9 mouse cellular contexts compared by ENCODE assay signal in the genomic region with DNA sequence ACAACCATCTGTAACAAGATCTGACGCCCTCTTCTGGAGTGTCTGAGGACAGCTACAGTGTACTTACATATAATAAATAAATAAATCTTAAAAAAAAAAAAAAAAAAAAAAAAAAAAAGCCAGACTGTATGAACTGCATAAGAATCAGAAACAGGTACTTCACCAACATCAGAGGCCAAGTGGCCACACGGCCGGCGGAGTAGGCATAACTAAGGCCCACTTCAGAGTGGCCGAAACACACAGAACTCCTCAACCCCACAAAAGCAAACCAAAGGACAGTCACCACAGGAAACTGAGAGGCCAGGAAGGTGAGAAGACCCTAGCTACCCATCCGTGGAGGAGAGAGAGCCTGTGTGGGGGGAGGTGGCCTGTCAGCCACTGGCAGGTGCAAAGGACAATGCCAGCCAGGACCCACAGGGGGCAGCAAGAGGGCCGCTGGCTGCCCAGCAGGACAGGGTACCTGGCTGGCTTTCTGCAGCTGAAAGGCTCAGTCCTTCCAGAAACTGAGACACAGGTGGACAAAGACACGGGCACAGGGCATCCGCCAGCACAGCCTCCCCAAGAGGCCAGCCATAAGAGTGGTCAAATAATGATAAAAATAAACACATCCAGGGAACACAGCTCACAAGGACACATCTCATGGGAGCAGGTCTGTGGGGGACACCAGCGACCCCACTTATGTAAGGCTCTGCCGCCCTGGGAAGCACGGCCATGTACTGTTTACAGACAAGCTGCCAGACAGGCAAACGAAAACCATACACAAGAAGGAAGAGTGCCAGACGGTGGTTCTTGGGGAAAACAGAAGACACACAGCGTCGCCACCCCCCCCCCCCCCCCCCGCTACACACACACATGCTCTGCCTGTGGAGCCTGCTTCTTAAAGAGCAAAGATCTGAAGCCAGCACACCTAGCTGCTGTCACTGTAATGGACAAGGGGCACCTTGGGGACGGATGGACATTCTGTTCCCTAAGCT. TPM values are rescaled to one million over a fixed set of nuclear protein-coding genes. Genes with fewer than 3 reads are reported as not detected.
DNase-seq lines count a peak whose midpoint lies in the region; ATAC-seq and TF ChIP-seq lines count a peak whose summit lies in the region.
"Had no signal": no experiment of that assay in that cellular context is flagged by ENCODE, and none has a peak within 500 bp of the region (broad histone marks: within the 10 kb centered on the region; RNA-seq: fewer than 3 reads in every experiment).

No protein-coding gene starts in this region.

- no peak overlapping the region for H3K4me3 ChIP-seq in heart, adult 2 months
- H3K4me3 ChIP-seq in heart, postnatal 0 days (ENCODE audit: low read depth, low read length): no peak overlapping the region
- H3K4me3 ChIP-seq: heart, embryonic 15.5 days had no signal

- 62% methylated on average over 17 of the region's 18 CpGs for WGBS in heart, adult 2 months
- 54% methylated on average over 16 of the region's 18 CpGs for WGBS in heart, postnatal 0 days

- no peak for TF ChIP-seq POLR2A in heart, adult 2 months (IDR thresholded peaks at IDR 0.05; ENCODE audit: insufficient read depth, low read depth, low read length)

- no peak overlapping the region for H3K9ac ChIP-seq in heart, adult 2 months (ENCODE audit: low read depth, low read length)
- no peak overlapping the region for H3K9ac ChIP-seq in heart, postnatal 0 days (replicated peaks; ENCODE audit: low read depth, low read length)
- H3K9ac ChIP-seq: heart, embryonic 15.5 days had no signal

- H3K4me2 ChIP-seq in heart, postnatal 0 days (ENCODE audit: low read depth, low read length): no peak overlapping the region
- H3K4me2 ChIP-seq: heart, embryonic 15.5 days had no signal

- H3K79me2 ChIP-seq in heart, adult 2 months (replicated peaks; ENCODE audit: control insufficient read depth, insufficient read depth, low read length): no peaks in the 10 kb centered on the region

- peak; percentile 92 for TF ChIP-seq CTCF in heart, adult 2 months (IDR thresholded peaks at IDR 0.05)
- TF ChIP-seq CTCF in heart, postnatal 0 days (IDR thresholded peaks at IDR 0.05; ENCODE audit: low read depth): peak; percentile 58

- no peaks in the 10 kb centered on the region for H3K9me3 ChIP-seq in heart, postnatal 0 days (replicated peaks; ENCODE audit: control insufficient read depth, low read length)
- H3K9me3 ChIP-seq: heart, embryonic 15.5 days had no signal

- no peak overlapping the region for H3K27ac ChIP-seq in heart, adult 2 months
- H3K27ac ChIP-seq in heart, postnatal 0 days (ENCODE audit: low read depth): no peak overlapping the region
- H3K27ac ChIP-seq: heart, embryonic 15.5 days had no signal

- peak; percentile 60 to 75 for DNase-seq in heart, adult 2 months
- no peak for DNase-seq in heart, postnatal 25 days (ENCODE audit: low spot score)
- DNase-seq in brain, adult 2 months (ENCODE audit: low read depth, low spot score): peak; percentile 74
- no peak for DNase-seq in heart, postnatal 0 days (ENCODE audit: low spot score)
- DNase-seq in kidney, postnatal 36 days: peak; percentile 80 to 91
- DNase-seq in retina, postnatal 1 day: peak; percentile 62
- DNase-seq in embryo, embryonic 9.5 days (ENCODE audit: extremely low spot score): no peak
- no peak for DNase-seq in frontal cortex, postnatal 10 days (ENCODE audit: low spot score in 2 of 2)

- TF ChIP-seq EP300 in heart, adult 2 months (IDR thresholded peaks at IDR 0.05; ENCODE audit: insufficient read depth, low read depth, low read length): no peak
- TF ChIP-seq EP300 in heart, postnatal 0 days (IDR thresholded peaks at IDR 0.05; ENCODE audit: low read depth): no peak

- H3K27me3 ChIP-seq in heart, adult 2 months (ENCODE audit: control insufficient read depth, insufficient read depth, low read length): no peaks in the 10 kb centered on the region
- H3K27me3 ChIP-seq in heart, postnatal 0 days (ENCODE audit: control insufficient read depth, insufficient read depth, low read length): no peaks in the 10 kb centered on the region
- H3K27me3 ChIP-seq: heart, embryonic 15.5 days had no signal

- peaks cover 8% of the 10 kb centered on the region for H3K4me1 ChIP-seq in heart, adult 2 months (ENCODE audit: control insufficient read depth, insufficient read depth, low read length)
- peaks cover 40% of the 10 kb centered on the region for H3K4me1 ChIP-seq in heart, postnatal 0 days (ENCODE audit: control insufficient read depth, insufficient read depth)

- intact Hi-C loops in heart, adult 2 months (cut with DNase I): no loop called here
- intact Hi-C loops in heart, postnatal 25 days (cut with DNase I): no loop called here

- H3K36me3 ChIP-seq in heart, adult 2 months (ENCODE audit: control insufficient read depth, insufficient read depth, low read length): no peaks in the 10 kb centered on the region
- no peaks in the 10 kb centered on the region for H3K36me3 ChIP-seq in heart, postnatal 0 days (replicated peaks; ENCODE audit: control insufficient read depth, insufficient read depth, low read length)
- H3K36me3 ChIP-seq: heart, embryonic 15.5 days had no signal

- ATAC-seq in heart, postnatal 0 days (ENCODE audit: insufficient read depth, low read depth): no peak

RNA-seq across cellular contexts. Expression of a gene that starts 44.1 kb away (rescaled TPM):
- 10 to 100 TPM; 39.2 to 43.9 TPM for total RNA-seq in heart, adult 2 months (2021)
- 27.1 and 29.3 TPM in 2 replicates for polyA plus RNA-seq in heart, adult 2 months (2012; rRNA removed)
- 10 to 100 TPM; 36.4 to 40.9 TPM for total RNA-seq in heart, postnatal 25 days (2021)
- total RNA-seq in heart, postnatal 0 days (2014; rRNA removed; ENCODE audit: low replicate concordance): 44.7 and 56.2 TPM in 2 replicates
- 6.9 and 7.8 TPM in 2 replicates for polyA plus RNA-seq in heart, postnatal 0 days (2015; fragmentation: Nextera tagmentation; extraction: Ambion mirVana)

RNA-seq across cellular contexts. Expression of a gene that starts 51.7 kb away (rescaled TPM):
- total RNA-seq in heart, adult 2 months (2021): 10 to 100 TPM; 28.9 to 31.9 TPM
- polyA plus RNA-seq in heart, adult 2 months (2012; rRNA removed): 14.8 and 20.6 TPM in 2 replicates
- total RNA-seq in heart, postnatal 25 days (2021): 10 to 100 TPM; 28.0 to 28.9 TPM
- 4.3 and 8.2 TPM in 2 replicates for total RNA-seq in heart, postnatal 0 days (2014; rRNA removed; ENCODE audit: low replicate concordance)
- polyA plus RNA-seq in heart, postnatal 0 days (2015; fragmentation: Nextera tagmentation; extraction: Ambion mirVana): 1.5 and 1.7 TPM in 2 replicates

RNA-seq across cellular contexts. Expression of a gene that starts 52.0 kb away (rescaled TPM):
- total RNA-seq in heart, adult 2 months (2021): 10 to 100 TPM; 84.6 to 99.8 TPM
- 25.0 and 46.8 TPM in 2 replicates for polyA plus RNA-seq in heart, adult 2 months (2012; rRNA removed)
- total RNA-seq in heart, postnatal 25 days (2021): 10 to 100 TPM; 82.0 to 89.7 TPM
- total RNA-seq in heart, postnatal 0 days (2014; rRNA removed; ENCODE audit: low replicate concordance): 54.8 and 61.3 TPM in 2 replicates
- 54.5 and 56.2 TPM in 2 replicates for polyA plus RNA-seq in heart, postnatal 0 days (2015; fragmentation: Nextera tagmentation; extraction: Ambion mirVana)

Comparison
In these comparisons a context has a peak if more than half of its experiments do, and no peak if none do; other contexts are left out.
1. DNase-seq: peak in heart, adult 2 months (2 of 2), brain, adult 2 months (single experiment), kidney, postnatal 36 days (2 of 2) and retina, postnatal 1 day (single experiment); none in heart, postnatal 25 days (single experiment), heart, postnatal 0 days (single experiment), embryo, embryonic 9.5 days (single experiment) and frontal cortex, postnatal 10 days (0 of 2).